Mouse (Mus musculus) heart, adult 8-10 months (tissue): ENCODE data around the gene Dcp1b. TPM values are rescaled to one million over a fixed set of nuclear protein-coding genes. Genes with fewer than 3 reads are reported as not detected.

Source experiments
- DNase-seq: peaks from one replicate; pipeline ENCODE4 v3.0.0; 2022; ENCODE audit warnings: low spot score
- total RNA-seq, 4 experiments: library from RNA; stranded (reverse); gene quantifications; 2 replicates each; pipeline ENCODE4 v1.2.4; 2022

Gene Dcp1b
- 1 to 10 TPM; 2.2 to 3.6 (median 2.3) TPM for total RNA-seq

DNA sequence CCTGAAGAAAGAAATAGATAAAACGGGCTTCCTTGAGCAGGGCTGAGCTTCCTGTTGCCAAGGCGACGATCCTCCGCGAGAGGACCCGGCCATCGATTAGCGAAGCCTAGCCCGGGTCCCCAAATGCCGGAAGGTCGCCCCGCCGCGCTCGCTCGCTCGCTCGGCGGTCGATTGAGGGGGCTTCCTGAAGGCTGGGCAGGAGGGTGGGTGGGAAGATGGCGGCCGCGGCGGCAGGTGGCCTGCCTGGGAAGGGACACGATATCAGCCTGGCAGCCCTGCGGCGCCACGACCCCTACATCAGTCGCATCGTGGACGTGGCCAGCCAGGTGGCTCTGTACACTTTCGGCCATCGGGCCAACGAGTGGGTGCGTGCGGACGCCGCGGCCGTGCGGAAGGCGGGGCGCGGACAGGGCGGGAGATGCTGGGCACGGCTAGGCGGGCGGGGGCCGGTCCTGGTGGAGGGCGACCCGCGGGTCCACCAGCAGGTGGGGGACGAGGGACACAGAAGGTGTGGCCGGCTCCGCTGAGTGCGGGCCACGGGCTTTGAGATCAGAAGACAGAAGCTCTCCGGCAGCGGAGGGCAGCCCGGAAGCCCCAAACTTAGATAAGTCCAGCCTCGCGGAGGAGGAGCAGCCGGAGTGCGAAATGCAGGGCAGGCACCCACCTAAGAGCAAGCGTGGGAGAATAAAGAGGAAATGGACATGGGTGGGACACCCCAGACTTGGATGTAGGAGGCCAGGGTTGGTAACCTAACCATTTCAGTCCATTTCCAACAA lies at the start of gene Dcp1b:
Gene Dcp1b, plus strand, starts transcription at position 176 of the 776 bp plus-strand sequence.
- peak; percentile 78 for DNase-seq

GRCm38 (mm10) chr6:119126991-119127390 lies 48.1 kb upstream of the Dcp1b start:
- no peak for DNase-seq

GRCm38 (mm10) chr6:119128076-119128475 lies 47.0 kb upstream of the Dcp1b start:
- no peak for DNase-seq

DNA sequence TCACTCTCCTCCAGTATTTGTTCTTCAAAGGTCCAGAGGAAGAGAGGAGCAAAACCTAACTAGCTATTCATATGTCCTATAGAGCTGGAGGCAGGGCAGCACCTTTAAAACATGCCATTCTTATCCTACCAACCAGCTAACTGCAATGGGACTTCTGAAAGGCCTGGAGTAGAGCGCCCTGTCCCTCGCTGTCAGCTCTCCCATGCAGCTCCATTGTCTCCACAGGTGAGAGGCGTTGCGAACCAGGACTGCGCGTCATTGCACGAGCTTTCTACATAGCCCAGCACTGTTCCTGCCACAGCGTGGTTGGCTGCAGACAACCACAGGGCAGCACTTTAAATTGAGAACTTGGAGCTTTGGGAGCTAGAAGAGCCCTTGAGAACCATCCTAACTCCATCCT lies 46.5 kb upstream of the Dcp1b start:
- DNase-seq, result no peak

GRCm38 (mm10) chr6:119129664-119130063 lies 45.4 kb upstream of the Dcp1b start:
- no peak for DNase-seq

DNA sequence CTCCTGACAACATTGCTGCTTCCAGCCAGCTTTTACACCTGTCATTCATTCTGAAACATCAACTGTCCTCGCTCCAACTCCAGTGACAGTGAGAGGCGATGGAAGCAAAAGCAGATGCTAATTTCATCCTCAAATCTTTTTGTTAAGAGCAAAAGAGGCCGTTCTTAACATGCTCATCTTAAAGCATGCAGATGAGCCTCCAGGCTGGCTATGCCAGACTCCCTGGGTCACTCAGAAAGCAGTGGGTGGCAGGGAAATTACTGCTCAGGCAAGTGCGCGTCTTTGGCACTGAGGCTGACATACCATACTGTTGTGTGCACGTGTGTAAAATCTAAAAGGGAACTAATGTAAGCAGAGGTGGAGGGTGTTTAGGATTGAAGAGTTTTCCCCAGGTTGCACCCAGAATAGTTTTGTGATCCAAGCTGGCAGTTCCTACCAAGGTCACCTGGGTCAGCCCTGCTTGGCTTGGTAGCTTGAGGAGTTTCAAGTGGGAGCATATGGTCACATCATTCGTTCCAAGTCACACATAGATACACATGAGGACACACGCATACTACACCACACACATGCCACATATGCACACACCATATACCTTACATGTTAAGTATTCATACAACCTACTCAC lies 42.8 kb upstream of the Dcp1b start:
- no peak for DNase-seq

GRCm38 (mm10) chr6:119132863-119133262 lies 42.2 kb upstream of the Dcp1b start:
- DNase-seq, result no peak

- no peak for DNase-seq
Observed at GRCm38 (mm10) chr6:119137768-119138167, 37.3 kb upstream of the Dcp1b start.

DNA sequence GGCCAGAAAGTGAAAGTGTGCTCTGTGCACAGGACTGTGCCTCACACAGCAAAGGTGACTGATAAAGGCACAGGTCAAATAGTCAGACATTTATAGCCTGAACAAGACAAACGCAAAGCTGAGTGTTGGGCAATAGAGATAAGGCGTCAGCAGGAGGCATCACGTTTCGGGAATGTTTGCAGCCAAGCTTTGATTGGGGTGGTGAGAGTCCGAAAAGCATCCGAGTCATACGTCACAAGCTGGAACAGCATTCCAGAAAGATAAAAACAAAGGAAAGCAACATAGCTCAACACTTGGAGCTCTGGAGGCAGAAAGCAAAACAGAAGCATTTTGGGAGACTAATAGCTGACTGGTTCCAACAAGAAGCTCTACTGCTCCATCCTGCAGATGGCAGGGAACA lies 35.5 kb upstream of the Dcp1b start:
- peak; percentile 55 for DNase-seq

GRCm38 (mm10) chr6:119145109-119145508 lies 29.9 kb upstream of the Dcp1b start:
- no peak for DNase-seq

DNA sequence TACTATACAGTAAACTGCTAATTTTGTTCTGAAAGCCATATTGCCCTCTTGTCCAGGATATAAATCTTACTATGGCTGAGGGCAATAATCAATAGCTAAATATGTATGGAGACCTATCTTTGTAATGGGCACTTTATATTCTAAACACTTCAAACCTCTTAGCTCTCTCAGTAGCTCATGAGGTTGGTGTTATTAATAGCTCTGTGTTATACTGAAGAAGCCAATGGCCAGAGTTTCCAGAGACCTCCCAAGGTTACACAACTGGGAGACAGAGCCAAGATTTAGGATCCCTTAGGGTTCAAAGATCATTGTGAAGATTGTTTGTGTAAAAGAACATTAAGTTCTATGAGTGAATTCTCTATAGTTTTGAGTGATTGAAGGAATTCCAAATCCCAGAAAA lies 9.4 kb upstream of the Dcp1b start:
- no peak for DNase-seq

DNA sequence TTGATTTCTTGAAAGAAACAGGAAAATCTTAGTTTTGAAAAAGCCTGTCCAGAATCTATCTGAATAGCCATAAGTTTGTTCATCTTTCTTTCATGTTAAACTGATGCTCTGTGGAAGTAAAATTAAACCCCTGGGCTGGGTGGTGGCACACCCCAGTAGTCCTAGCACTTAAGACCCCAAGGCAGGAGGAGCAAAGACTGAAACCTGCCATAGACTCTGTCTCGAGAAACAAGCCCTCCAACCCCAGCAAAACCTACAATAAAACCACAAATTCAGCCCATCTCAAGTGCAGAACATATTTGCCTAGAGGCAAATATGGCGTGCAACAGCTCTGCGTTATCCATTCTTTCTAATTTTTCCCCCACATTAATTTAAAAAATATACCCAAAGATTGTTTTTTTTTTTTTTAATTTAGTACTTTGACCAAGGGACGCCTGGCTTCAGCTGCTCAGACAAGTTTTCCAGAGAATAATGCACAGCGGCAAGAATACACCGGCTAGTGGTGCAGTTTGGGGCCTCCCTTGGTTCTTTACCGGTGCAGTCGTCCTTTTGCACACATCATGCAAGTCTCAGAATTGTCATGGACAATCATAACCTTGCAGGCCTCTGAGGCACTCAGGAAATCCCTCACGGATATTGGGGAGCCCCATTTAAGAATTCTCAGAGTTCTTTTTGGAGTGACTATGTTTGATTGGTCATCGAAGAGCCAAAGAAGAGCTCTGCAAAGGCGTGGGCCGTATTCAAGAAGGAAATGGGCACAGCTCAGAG lies 562 bp upstream of the Dcp1b start:
- no peak for DNase-seq

DNA sequence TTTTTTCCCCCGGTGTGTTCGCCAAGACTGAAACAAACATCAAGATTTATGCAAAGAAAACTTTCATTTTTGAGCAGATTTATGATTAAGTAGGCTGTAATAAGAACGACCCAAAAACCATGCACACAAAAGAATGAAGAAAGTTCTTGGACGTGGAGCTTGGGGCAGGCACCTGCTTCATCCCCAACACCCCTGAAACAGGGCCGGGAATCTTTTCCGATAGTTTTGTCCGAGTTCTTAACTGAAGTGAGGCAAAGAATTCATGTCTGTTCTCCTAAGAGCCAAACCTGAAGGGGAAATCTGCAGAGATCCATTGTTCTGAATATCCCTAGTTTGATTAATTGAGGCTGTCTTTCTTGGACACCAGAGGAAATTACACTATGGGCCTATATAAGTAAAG lies 1.1 kb downstream of the Dcp1b start:
- DNase-seq, result no peak

- DNase-seq, result no peak
Observed at GRCm38 (mm10) chr6:119177101-119177500, 2.0 kb downstream of the Dcp1b start.

DNA sequence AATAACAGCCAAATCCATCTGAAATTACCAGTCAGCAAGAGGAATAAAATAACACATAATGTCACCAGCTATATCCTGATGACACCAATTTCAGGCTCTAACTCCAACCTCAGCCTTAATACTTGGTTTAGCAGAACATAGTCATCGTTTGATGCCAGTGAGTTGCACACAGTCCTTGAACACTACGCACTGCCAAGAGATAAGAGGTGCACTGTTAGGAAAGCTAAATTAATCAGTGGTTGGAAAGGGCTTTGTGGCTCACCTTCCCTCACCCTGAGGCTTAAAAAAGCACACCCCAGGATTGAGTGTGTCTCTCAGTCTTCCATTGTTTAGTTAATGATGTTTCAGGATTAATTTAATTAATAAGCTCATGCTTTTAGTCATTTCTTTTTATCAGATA lies 5.1 kb downstream of the Dcp1b start:
- no peak for DNase-seq

GRCm38 (mm10) chr6:119182211-119182610 lies 7.2 kb downstream of the Dcp1b start:
- no peak for DNase-seq

GRCm38 (mm10) chr6:119183781-119184180 lies 8.7 kb downstream of the Dcp1b start:
- no peak for DNase-seq

- no peak for DNase-seq
Observed at GRCm38 (mm10) chr6:119186658-119187057, 11.6 kb downstream of the Dcp1b start.

DNA sequence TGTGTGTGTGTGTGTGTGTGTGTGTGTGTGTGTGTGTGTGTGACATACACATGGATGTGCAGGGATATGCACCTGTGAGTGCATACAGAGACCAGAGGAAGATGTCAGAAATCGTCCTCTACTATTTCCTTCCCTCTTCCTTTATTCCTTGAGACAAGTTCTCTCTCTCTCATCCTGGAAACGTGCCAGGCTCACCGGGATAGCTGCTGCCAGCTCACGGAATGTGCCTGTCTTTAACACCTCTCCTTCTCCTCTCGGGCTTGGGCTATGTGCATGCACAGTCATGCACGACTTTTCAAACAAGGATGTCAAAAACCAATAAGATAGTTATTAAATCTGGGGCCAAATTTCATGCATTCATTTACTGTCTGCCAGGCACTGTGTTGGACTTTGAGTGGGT lies 12.6 kb downstream of the Dcp1b start:
- DNase-seq, result no peak

DNA sequence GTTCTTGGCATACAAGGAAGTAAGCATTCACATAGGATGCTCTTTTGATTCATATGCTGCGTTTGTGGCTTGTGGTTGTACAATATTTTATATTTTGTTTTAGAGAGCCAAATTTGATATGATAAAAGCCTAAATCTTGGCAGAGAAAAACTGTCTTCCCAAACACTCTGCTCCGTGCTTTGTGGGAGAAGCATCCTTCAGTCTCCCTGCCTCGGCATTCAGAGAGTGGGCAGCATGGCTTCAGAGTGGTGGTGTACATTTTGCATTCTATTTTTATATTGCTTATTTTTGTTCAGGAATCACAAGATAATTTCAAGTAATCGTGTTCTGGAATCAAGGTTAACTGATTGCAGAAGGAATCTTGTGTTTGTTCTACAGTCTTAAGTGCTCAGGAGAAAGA lies 16.4 kb downstream of the Dcp1b start:
- DNase-seq, result no peak

- no peak for DNase-seq
Observed at GRCm38 (mm10) chr6:119193571-119194154, 18.6 kb downstream of the Dcp1b start.

- no peak for DNase-seq
Observed at GRCm38 (mm10) chr6:119194161-119194560, 19.1 kb downstream of the Dcp1b start.
